ENCODE assay signal across 9 mouse cellular contexts in the genomic region with DNA sequence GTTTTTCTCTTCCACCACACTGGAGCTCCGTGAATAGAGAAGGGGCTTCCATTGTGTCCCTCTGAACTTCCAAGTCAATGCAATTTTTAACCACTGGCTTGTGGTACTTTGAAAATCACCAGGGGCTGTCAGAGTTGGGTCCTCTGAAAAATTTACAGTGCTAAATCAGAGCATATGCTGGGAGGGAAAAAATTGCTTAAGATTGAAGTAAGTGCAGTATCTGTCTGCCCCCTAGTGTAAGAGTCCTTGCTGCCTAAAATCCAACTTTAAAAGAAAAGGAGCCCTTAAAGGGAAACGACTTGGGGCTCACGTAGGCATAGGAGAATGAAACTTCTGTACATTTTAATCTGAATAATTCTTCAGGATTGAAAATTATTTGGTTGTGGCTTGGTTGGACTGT. TPM values are rescaled to one million over a fixed set of nuclear protein-coding genes. Genes with fewer than 3 reads are reported as not detected.
A peak's percentile ranks its signal among the peaks of the same experiment; 100 is the strongest.
DNase-seq lines count a peak whose midpoint lies in the region; ATAC-seq and TF ChIP-seq lines count a peak whose summit lies in the region.
"Had no signal": no experiment of that assay in that cellular context is flagged by ENCODE, and none has a peak within 500 bp of the region (broad histone marks: within the 10 kb centered on the region; RNA-seq: fewer than 3 reads in every experiment).

No protein-coding gene starts in this region.

- WGBS in embryonic facial prominence, embryonic 10.5 days: 0% methylated on average over 3 of the region's 3 CpGs
- 0% methylated on average over 3 of the region's 3 CpGs for WGBS in hindbrain, embryonic 13.5 days
- under 1% methylated on average over 3 of the region's 3 CpGs for WGBS in liver, embryonic 11.5 days
- 1% methylated on average over 3 of the region's 3 CpGs for WGBS in neural tube, embryonic 15.5 days

- peak overlapping the region; percentile 65 for H3K4me2 ChIP-seq in hindbrain, embryonic 13.5 days
- H3K4me2 ChIP-seq in liver, embryonic 11.5 days: peak overlapping the region; percentile 62
- H3K4me2 ChIP-seq in neural tube, embryonic 15.5 days: peak overlapping the region; percentile 63

- intact Hi-C loops in gastrocnemius, adult 2 months (cut with DNase I): loop anchor here (5.0 to 10.0 kb wide), 2 partner anchors 278 to 1050 kb away; no protein-coding TSS in a partner anchor
- intact Hi-C loops in gastrocnemius, postnatal 36 days (cut with DNase I): loop anchor here (10.0 kb wide), 1 partner anchor 1340 kb away; no protein-coding TSS in a partner anchor

- H3K4me1 ChIP-seq in embryonic facial prominence, embryonic 10.5 days: peaks cover 50% of the 10 kb centered on the region
- peaks cover 34% of the 10 kb centered on the region for H3K4me1 ChIP-seq in hindbrain, embryonic 13.5 days (replicated peaks)
- H3K4me1 ChIP-seq in liver, embryonic 11.5 days (replicated peaks; ENCODE audit: control insufficient read depth, insufficient read depth, low read length): no peaks in the 10 kb centered on the region; the same call in 1 of the 2 replicates
- H3K4me1 ChIP-seq in neural tube, embryonic 15.5 days: peaks cover 23% of the 10 kb centered on the region

- peaks cover 42% of the 10 kb centered on the region for H3K27me3 ChIP-seq in embryonic facial prominence, embryonic 10.5 days (replicated peaks; ENCODE audit: low read depth, poor library complexity, severe bottlenecking)
- H3K27me3 ChIP-seq in hindbrain, embryonic 13.5 days: peaks cover 39% of the 10 kb centered on the region
- peaks cover 82% of the 10 kb centered on the region for H3K27me3 ChIP-seq in liver, embryonic 11.5 days (replicated peaks; ENCODE audit: control insufficient read depth, insufficient read depth, low read length)
- H3K27me3 ChIP-seq in neural tube, embryonic 15.5 days (replicated peaks): peaks cover 24% of the 10 kb centered on the region
- H3K27me3 ChIP-seq: CH12.LX had no signal

- peak overlapping the region; percentile 94 for H3K4me3 ChIP-seq in gastrocnemius, adult 2 months
- H3K4me3 ChIP-seq in embryonic facial prominence, embryonic 10.5 days: peak overlapping the region; percentile 77
- H3K4me3 ChIP-seq in hindbrain, embryonic 13.5 days: peak overlapping the region; percentile 57
- H3K4me3 ChIP-seq in liver, embryonic 11.5 days (ENCODE audit: low read depth, low read length): peak overlapping the region; percentile 56
- H3K4me3 ChIP-seq in neural tube, embryonic 15.5 days (replicated peaks): peak overlapping the region; percentile 50

- peak overlapping the region; percentile 88 for H3K9ac ChIP-seq in hindbrain, embryonic 13.5 days
- H3K9ac ChIP-seq in liver, embryonic 11.5 days (ENCODE audit: low read depth, low read length): peak overlapping the region; percentile 70
- peak overlapping the region; percentile 72; the same call in 1 of the 2 replicates for H3K9ac ChIP-seq in neural tube, embryonic 15.5 days (replicated peaks)

- ATAC-seq in hindbrain, embryonic 13.5 days (ENCODE audit: low FRiP score): no peak
- ATAC-seq in liver, embryonic 11.5 days (replicated peaks; ENCODE audit: low FRiP score): no peak
- ATAC-seq in neural tube, embryonic 15.5 days (ENCODE audit: low FRiP score): no peak

- peak; percentile 77 for TF ChIP-seq CTCF in gastrocnemius, adult 2 months (IDR thresholded peaks at IDR 0.05)

- H3K27ac ChIP-seq in gastrocnemius, adult 2 months: peak overlapping the region; percentile 94
- H3K27ac ChIP-seq in embryonic facial prominence, embryonic 10.5 days (replicated peaks): peak overlapping the region; percentile 96
- H3K27ac ChIP-seq in hindbrain, embryonic 13.5 days: peak overlapping the region; percentile 95
- peak overlapping the region; percentile 89 for H3K27ac ChIP-seq in liver, embryonic 11.5 days (ENCODE audit: low read depth, low read length)
- peak overlapping the region; percentile 88 for H3K27ac ChIP-seq in neural tube, embryonic 15.5 days (replicated peaks)

- no peaks in the 10 kb centered on the region for H3K9me3 ChIP-seq in embryonic facial prominence, embryonic 10.5 days
- H3K9me3 ChIP-seq in hindbrain, embryonic 13.5 days: no peaks in the 10 kb centered on the region
- H3K9me3 ChIP-seq in liver, embryonic 11.5 days (ENCODE audit: control insufficient read depth, low read length): no peaks in the 10 kb centered on the region
- H3K9me3 ChIP-seq in neural tube, embryonic 15.5 days (replicated peaks): no peaks in the 10 kb centered on the region

- DNase-seq in gastrocnemius, adult 2 months: no peak
- DNase-seq in gastrocnemius, postnatal 36 days: no peak
- DNase-seq in embryonic facial prominence, embryonic 10.5 days (ENCODE audit: low spot score): peak; percentile 42
- no peak for DNase-seq in liver, embryonic 11.5 days (ENCODE audit: low spot score)
- DNase-seq in cerebellum, adult 8-10 months: no peak
- DNase-seq in spleen, postnatal 10 days (ENCODE audit: low spot score in 2 of 2): no peak

- H3K36me3 ChIP-seq in embryonic facial prominence, embryonic 10.5 days (replicated peaks): peaks cover 5% of the 10 kb centered on the region
- H3K36me3 ChIP-seq in hindbrain, embryonic 13.5 days: no peaks in the 10 kb centered on the region
- H3K36me3 ChIP-seq in liver, embryonic 11.5 days (ENCODE audit: control insufficient read depth, insufficient read depth, low read length): no peaks in the 10 kb centered on the region
- H3K36me3 ChIP-seq in neural tube, embryonic 15.5 days: no peaks in the 10 kb centered on the region

RNA-seq across cellular contexts. Expression of gene Nr2f2, which starts 1.7 kb away (rescaled TPM):
- 10 to 100 TPM; 15.8 to 16.2 TPM for total RNA-seq in gastrocnemius, adult 2 months (2021)
- total RNA-seq in gastrocnemius, postnatal 36 days (2021): 10 to 100 TPM; 12.7 to 19.4 TPM
- 89.7 and 99.8 TPM in 2 replicates for polyA plus RNA-seq in embryonic facial prominence, embryonic 10.5 days (2016; fragmentation: Nextera tagmentation; extraction: Ambion mirVana)
- 118 and 134 TPM in 2 replicates for polyA plus RNA-seq in hindbrain, embryonic 13.5 days (2015; fragmentation: Nextera tagmentation; extraction: Ambion mirVana)
- 49.6 and 49.7 TPM in 2 replicates for polyA plus RNA-seq in liver, embryonic 11.5 days (2014; fragmentation: Nextera tagmentation; extraction: Ambion mirVana)
- 60.3 and 62.5 TPM in 2 replicates for polyA plus RNA-seq in neural tube, embryonic 15.5 days (2015; fragmentation: Nextera tagmentation; extraction: Ambion mirVana)
- total RNA-seq: CH12.LX had no signal
